Mouse (Mus musculus): ENCODE data around the gene Phf21b.
"Not testable (repeated sequence)": the region's sequence is repeated elsewhere in the genome, so short reads cannot be mapped to it uniquely, and the experiment has no call there.

Gene Phf21b

GRCm38 (mm10) chr15:84775421-84776174 lies 80.3 kb downstream of the Phf21b start:
- no peak for DNase-seq (ENCODE audit: low spot score in 2 of 2)

DNA sequence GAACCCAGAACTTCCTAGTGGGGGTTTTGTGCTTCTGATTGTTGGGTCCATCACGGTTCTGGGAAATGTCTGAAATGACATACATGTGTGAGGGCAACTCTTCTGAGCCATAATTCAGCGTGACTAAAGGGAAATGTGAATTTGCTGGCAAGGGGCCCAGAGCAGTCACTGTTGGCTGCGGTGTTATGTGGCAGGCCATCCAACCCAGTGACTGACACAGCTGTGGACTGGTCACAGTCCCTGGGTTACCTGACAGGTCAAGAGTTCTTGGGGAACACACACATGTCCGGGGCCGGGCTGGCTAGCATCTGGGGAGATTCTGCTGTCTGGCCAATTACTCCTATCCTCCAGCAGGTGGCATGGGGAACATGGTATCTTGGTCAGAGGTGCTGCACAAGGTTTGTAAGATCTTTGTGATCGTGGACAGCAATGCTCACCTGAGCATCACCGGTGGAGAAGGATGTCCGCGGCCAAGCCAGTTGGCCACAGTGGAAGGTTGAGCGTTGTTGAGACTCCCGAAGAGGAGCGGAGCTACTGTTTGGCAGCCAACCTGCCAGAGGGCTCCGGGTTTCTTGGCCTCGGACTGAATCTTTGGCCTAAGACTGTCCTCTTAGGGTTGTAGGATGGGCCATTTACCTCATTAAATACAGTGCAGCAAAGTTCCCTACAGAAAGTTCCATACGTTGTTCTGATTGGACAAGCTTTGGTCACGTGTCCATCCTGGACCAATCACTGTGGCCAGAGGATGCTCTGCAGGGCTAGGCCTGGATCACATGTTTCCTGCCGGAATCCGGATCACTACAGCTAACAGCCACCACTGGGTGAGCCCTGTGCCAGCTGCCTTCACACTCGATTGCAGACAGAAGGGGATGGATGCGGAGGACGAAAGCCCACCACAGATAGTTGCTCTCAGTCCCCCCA lies 83.4 kb downstream of the Phf21b start:
- DNase-seq (ENCODE audit: low spot score in 2 of 2) = no peak

- no peak for DNase-seq (ENCODE audit: low spot score in 2 of 2)
Observed at GRCm38 (mm10) chr15:84769641-84770341, 86.1 kb downstream of the Phf21b start.

- DNase-seq (ENCODE audit: low spot score in 2 of 2) = not testable (repeated sequence)
Observed at GRCm38 (mm10) chr15:84768531-84768930, 87.3 kb downstream of the Phf21b start.

- no peak for DNase-seq (ENCODE audit: low spot score in 2 of 2)
Observed at GRCm38 (mm10) chr15:84766621-84767020, 89.2 kb downstream of the Phf21b start.

- no peak for DNase-seq (ENCODE audit: low spot score in 2 of 2)
Observed at GRCm38 (mm10) chr15:84763423-84763812, 92.4 kb downstream of the Phf21b start.

DNA sequence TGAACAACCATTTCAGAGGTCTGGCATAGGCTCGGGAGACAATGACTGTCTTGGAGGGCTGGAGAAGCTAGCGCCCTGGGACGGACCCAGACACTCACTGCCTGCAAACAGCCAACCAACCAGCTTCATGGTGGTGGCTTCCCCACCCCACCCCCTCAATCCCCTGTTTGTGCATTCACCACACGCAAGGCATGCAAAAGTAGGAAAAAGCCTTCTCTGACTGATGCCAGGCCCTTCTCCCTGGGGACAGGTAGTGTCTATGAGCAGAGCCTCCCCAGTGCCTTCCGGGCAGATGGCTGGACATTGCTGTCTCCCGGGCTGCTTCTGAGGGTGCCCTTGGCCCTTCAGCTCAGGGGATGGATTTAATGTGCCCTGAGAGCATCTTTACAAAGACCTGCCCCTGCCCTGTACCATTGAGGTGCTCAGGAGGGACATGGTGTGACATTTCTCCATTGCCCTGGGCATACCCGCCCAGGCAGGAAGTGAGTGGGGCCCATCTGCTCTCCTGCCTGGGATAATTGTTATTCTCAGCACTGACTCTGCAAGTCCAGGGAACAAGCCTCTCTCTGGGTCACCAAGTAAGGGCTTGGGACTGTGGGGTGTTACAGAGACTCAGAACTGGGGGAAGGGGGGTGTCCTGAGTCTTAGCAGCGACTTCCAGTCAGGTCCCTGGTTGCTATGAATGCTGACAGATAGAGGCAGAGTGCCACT lies 93.0 kb downstream of the Phf21b start:
- no peak for DNase-seq (ENCODE audit: low spot score in 2 of 2)

GRCm38 (mm10) chr15:84758493-84758892 lies 97.4 kb downstream of the Phf21b start:
- peak; percentile 14 to 49 for DNase-seq (ENCODE audit: low spot score in 2 of 2)

DNA sequence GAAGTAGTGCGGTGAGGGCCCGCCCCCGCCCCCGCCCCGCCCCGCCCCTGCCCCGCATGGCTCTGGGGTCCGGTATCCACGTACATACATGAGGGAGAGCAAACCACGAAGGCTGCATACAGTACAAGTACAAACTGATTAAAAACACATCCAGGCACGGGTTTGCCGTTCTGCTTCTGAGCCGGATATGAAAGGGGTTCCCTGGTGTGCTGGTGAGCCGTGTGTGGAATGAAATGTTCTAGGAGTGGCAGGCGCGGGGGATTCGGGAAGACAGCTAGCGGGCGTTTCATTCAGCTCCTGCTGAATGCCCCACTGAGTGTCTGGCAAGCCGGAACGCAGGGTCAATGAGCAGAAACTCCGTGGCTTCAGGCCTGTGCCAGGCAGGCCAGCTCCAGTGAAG lies 99.4 kb downstream of the Phf21b start:
- no peak for DNase-seq (ENCODE audit: low spot score in 2 of 2)

DNA sequence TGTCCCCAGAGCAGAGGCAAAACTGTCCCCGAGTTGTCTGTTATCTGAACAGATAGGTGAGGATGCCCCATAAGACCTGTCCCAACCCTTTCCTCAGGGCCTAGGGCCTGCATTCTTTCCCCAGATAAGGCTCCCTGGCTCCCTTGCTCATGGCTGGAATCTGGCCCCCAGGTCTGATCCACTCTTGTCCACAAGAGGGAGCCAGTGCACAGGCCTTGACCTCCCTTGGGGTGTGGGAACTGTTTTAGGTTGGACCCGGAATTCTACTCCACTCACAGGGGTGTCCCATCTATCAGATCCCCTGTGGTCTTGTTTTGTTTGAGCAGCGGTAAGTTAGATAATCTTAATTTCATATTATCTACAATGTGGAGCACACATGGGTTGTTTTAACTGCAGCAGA lies 100.9 kb downstream of the Phf21b start:
- peak; percentile 20 to 49 for DNase-seq (ENCODE audit: low spot score in 2 of 2)

- no peak for DNase-seq (ENCODE audit: low spot score in 2 of 2)
Observed at GRCm38 (mm10) chr15:84745831-84746230, 110.0 kb downstream of the Phf21b start.

- no peak for DNase-seq (ENCODE audit: low spot score in 2 of 2)
Observed at GRCm38 (mm10) chr15:84744308-84744707, 111.5 kb downstream of the Phf21b start.

DNA sequence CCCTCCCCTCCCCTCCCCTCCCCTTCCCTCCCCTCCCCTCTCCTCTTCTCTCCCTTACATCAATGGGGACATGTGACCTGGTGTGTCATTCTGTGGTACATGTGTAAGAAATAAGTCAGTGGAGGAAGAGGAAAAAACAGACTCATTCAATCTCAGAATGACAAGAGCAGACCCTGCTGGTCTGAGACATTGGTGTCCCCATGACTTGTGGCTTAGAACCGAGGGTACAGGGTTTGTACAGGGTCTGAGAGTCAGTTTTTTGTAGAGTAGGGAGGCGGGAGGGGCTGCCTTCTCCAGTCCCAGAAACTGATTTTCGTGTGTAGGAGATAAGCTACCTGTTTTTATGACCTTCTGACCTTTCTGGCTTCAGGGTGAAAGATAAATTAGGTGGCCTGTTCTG lies 112.5 kb downstream of the Phf21b start:
- no peak for DNase-seq (ENCODE audit: low spot score in 2 of 2)

DNA sequence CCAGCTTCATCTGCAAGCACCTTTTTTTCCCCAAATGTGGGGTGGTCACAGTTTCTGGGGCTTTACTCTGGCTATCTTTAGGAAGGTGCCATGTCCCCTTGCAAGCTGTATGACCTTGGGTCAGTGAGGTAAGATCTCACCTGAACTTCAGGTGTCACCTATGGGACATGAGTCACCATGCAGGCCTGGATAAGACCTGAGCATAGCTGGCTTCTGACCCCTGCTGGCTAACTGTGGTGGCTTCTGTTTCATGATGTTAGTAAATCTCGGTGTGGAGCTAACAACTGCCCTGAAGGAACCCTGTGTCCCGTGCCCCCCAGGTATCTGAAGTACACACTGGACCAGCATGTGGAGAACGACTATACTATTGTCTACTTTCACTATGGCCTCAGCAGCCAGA lies 114.3 kb downstream of the Phf21b start:
- DNase-seq (ENCODE audit: low spot score in 2 of 2) = no peak

DNA sequence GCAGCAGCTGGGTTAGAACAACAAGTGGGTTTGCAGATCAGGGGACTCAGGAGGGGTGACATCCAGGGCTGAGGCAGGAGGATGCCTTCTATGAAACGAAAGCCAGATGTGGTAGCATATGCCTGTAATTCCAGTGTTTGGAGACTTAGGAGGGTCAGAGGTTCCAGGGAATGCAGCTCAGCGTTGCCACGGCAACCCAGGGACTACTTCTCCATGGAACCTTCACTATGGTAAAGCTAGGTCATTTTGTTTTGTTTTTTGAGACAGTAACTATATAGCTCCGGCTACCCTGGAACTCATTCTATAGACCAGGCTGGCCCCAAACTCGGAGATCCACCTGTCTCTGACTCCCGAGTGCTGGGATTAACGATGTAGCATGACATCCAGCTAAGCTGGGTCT lies 117.6 kb downstream of the Phf21b start:
- DNase-seq (ENCODE audit: low spot score in 2 of 2) = no peak

- no peak for DNase-seq (ENCODE audit: low spot score in 2 of 2)
Observed at GRCm38 (mm10) chr15:84736994-84737346, 118.9 kb downstream of the Phf21b start.

- DNase-seq (ENCODE audit: low spot score in 2 of 2) = no peak
Observed at GRCm38 (mm10) chr15:84736346-84736993, 119.4 kb downstream of the Phf21b start.
